Mouse (Mus musculus) heart, postnatal 10 days (tissue): ENCODE results near the gene Camkmt. TPM values are rescaled to one million over a fixed set of nuclear protein-coding genes. Genes with fewer than 3 reads are reported as not detected.

ENCODE experiments used
- DNase-seq, 2 experiments: peaks; one replicate each; pipeline ENCODE4 v3.0.0; 2021
- intact Hi-C: fragments of 180-260 bp; cut with DNase I; formaldehyde crosslinking; loops from one replicate; pipeline ENCODE4 v1.15.1; 2025
- total RNA-seq, 2 experiments: library from RNA; stranded (reverse); gene quantifications; 2 replicates each; pipeline ENCODE4 v1.2.3; 2021

Camkmt gene
- total RNA-seq, 2 experiments from 2014 or later, result 3.7 to 4.4 TPM

DNA sequence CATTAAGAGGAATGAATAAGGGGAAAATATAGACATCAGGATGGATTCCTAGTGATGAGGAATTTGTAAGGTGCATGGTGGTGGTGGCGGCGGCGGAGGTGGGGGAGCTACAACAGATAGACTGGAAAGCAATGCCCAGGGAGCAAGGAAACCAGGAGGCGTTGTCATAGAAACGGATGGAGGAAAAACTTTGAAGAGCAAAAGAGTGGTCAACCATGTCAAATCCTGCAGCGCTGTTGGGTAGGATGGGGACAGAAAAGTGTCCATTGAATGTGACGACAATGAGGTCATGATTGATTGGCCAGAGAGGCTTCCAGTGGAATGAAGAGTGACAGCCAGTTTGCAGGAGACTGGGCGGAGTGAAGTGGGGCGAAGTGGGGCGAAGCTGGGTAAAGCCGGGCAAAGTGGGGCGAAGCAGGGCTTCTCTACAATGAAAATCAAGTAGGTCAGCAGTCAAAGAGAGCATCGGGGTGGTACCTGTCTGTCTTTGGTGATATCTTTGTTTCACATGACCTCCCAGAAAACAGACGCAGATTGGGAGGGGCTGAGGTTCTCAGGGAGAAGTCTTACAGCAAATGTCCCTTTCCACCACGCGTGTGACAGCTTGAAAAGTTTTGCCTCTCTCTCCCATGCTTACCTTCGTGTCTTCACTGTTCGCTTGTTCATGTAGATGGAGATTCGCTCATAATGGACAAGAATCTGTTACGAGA is 181.3 kb downstream of the Camkmt start:
- intact Hi-C loops, result no loop called here

DNA sequence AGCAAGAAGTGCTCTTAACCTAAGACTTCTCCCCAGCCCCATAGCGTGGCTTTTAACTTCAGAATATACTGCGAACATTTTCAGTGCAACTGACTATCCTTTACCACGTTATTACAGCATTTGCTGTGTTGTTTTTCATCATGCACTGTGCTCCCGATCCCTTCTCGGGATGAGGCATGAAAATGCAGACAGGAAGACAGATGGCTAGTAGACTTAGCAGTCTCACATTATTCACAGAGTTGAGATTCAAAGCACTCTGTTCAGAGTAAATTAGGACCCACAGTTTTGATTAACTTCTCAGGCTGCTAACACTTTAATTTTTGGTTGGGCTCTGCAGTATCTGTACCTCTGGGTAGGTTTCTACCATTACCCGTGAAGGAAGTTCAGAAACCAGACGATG is 189.4 kb downstream of the Camkmt start:
- intact Hi-C loops, result no loop called here
- no peak for DNase-seq

More for the DNA sequence above, 181.3 kb downstream of the Camkmt start:
- no peak for DNase-seq

DNA sequence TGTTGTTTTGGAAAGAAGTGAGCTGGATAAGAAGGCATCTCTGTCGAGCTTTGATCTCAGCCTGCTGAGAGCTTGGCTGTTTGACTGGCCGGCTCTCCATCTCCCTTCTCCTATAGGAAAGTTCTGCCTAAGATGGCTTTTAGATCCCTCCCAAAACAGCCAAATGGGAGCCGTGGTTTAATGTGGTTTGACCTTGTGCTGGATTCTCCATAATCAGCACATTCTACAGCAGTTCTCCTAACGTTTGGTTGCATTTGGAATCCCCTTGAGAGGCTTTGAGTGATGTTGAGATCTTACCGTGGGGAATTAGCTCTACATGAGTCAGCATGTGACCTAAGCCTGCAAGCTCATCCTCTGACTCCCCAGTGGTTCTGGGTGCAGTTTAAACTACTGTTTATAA is 192.1 kb downstream of the Camkmt start:
- intact Hi-C loops, result no loop called here
- no peak for DNase-seq

DNA sequence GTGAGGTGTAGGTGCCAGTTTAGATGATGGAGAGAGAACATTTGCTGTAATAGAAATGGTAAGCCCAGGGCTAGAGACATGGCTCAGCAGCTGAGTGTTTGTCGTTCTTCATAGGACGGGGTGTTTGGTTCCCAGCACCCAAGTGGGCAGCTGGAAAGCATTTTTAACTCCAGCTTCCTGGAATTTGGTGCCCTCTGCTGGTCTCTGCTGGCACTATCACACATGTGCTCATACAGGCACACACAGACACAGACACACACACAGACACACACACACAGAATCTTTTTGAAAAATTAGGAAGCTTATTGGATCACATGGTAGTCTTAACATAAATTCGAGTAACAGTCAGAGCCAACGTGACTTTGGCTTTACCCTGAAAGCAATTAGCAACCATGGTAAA is 200.8 kb downstream of the Camkmt start:
- intact Hi-C loops, result no loop called here
- DNase-seq, result no peak

DNA sequence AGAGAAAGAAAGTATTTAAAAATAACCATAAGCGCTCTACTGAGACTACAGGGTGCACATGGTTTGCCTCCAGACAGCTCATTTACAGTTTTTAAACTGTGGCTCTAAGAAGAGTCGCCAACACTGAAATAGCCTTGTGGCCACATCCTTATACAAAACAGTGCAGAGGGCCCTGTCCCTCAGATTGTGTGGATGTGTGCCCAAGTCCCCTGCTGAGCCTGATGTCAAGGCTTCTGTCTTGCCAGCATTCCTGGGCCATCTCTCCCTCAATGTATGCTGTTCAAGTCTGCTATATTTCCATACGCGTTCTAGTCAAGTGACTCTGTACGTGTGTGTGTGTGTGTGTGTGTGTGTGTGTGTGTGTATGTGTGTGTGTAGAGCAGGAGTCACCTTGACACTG is 201.2 kb downstream of the Camkmt start:
- no peak for DNase-seq
- intact Hi-C loops, result no loop called here

DNA sequence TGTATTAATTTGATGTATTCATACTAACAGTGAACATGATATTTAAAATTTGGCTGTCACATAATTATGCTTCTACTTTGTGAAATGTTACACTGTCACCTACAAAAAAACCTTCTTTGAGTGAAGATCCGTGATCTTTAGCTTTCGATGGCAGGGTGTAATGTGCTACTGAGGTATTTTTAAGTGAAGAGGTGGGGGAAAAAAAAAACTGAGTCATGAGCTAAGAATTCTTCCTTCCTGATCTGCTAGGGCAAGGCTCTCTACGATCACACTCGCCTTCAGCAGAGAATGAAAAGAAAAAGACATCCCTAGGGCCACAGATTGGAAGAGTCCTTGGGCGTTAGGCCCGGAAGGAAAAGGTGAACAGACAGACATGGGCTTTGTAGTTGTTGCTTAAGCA is 201.9 kb downstream of the Camkmt start:
- DNase-seq, result no peak
- intact Hi-C loops, result no loop called here

DNA sequence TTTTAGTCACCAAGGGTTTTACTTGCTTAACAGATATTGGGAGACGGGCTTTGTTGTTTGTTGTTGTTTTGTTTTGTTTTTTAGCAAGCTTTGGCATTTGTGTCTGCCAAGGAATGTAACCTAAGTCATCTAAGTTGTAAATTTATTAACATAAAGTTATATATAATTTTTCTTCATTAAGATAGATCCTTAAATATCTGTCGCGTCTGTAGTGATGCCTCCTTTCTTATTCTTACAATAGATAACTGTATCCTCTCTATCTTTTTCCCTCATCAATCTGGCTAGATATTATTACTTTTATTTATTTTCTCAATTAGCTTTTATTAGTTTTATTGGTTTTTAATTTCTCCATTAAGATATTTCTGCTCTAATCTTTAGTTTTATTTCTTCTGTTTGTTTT is 213.3 kb downstream of the Camkmt start:
- intact Hi-C loops, result no loop called here
- DNase-seq, result no peak

DNA sequence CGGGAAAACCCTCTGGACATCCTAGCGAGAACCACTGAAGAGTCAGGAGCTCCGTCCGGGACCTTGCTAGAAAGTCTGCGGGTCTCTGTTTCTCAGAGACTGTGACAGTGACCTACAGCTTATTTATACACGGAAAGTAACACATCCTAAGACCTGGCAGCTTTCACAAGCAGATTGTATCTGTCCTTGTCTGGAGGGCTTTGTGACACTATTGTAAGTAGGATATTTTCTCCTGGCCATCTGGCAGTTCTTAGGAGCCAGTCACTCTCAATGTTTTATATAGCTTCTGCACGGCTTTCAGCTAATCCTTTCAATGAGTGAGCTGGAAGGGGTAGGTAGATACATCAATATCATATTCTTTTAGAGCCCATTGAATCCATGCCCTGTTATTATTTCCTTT is 218.2 kb downstream of the Camkmt start:
- intact Hi-C loops, result no loop called here
- DNase-seq, result no peak

DNA sequence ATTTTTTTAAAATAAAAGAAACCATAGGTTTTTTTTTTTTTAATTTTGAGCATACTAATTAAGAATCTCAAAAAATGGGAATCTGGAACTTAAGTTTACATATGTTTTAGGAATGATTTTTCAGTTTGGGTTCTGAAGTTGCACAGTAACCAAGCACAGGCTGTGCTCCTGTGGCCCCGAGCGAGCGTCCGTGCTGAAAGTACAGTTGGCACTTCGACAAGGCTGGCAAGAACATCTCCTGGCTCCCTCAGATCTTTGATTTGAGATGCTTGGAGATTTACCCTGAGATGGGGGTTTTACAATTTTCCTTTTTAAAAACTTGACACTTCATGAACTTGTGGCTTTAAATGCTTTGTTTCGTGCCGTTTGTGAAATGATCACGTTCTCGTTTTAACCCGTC is 218.7 kb downstream of the Camkmt start:
- no peak for DNase-seq
- intact Hi-C loops, result no loop called here

DNA sequence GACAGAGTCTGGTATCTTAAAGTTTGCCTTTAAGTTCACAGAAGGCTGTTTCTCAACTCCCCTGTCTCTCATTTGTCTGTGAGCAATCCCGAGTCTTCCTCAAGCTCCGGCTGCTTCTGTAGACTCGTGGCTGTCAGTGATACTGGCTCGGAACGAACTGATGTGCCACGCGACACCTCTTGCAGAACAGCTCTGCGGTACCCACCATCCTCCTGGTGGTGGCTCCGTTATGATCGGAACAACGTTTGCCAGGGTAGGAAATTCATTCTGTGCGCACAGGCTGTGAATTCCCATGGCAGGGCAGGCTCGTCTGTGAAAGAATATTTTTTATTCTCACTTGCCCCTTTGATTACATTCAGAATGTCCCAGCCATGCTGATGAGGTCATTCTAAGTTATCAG is 221.0 kb downstream of the Camkmt start:
- no peak for DNase-seq
- intact Hi-C loops, result no loop called here

DNA sequence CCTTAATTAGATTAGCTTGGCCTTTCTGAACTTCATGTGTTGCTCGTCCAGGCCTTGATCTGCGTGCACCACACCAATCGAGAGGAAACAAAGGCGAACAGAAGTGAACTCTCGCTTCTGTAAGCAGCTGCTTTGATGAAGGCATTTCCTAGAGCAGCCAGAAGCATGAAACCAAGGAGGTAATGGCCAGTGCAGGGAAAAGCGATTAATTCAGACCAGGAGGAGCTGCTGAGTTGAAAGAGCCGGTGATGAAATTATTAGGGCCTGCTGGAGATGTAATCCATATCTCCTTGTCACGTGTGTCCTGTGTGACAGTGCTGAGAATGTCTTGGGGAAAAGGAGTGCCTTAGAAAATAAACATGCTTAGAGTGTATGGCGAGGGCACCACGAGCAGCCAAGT is 228.0 kb downstream of the Camkmt start:
- intact Hi-C loops, result no loop called here
- DNase-seq, result no peak

DNA sequence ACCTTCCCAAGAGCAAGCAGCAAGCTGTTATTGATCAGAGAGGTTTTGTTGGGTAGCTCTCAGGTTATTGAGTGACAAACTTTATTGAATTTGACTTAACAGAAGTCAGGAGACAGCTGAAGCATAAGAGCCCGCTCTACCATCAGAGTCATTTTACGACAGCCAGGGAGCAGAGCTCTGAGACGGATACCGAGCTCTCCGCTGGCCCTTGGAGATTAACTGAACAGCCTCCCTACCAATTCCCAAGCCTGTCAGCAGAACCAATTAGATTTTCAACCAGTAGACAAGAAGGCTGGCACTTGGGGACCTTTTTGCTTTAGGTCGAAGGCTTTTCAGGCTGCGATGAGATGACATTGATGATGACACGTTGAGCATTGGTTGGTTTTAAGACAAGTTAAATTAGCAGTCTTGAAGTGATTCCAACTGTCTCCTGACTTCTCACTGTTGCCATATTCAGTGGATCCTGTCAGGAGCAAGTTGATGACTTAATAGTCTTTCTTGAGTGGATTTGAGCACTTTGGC is 229.5 kb downstream of the Camkmt start:
- no peak for DNase-seq

DNA sequence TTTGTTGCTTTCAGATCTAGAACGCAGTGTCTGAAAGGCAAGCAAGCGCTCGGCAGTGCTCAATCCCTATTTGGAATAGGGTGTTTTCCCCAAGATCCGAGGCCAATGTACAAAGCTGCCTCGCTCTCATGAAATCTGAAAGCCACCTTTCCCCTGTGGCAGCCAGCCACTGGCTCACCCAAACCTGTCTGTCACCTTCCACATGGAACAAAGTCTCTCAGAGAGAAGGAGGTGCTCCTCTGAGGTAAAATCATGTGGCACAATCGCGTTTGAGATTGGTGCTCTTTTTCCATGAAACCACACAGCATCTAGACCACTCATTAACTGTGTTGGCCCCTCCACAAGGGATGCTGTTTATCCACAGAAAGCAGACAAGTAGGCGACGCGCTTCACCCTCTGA is 238.5 kb downstream of the Camkmt start:
- DNase-seq, result no peak
- intact Hi-C loops, result no loop called here

More for the DNA sequence above, 229.5 kb downstream of the Camkmt start:
- intact Hi-C loops, result no loop called here

DNA sequence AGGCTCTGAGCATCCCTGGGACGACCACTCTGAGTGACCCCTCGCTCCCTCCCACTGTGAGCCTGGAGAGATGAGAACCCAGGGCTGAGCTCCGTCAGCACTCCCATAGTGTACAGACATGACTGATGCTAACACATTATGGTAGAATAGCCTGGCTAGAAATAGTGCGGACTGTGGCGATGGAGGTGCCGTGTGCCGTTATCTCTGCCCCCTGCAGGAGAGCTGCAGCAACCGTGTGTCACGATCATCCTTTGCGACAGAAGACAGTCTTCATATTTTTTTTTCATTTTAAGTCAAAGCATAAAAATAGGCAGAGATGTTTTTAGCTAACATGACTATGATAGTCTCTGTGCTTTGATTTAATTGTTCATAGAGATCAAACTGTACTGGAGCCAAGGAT is 245.1 kb downstream of the Camkmt start:
- DNase-seq, result no peak
- intact Hi-C loops, result no loop called here

DNA sequence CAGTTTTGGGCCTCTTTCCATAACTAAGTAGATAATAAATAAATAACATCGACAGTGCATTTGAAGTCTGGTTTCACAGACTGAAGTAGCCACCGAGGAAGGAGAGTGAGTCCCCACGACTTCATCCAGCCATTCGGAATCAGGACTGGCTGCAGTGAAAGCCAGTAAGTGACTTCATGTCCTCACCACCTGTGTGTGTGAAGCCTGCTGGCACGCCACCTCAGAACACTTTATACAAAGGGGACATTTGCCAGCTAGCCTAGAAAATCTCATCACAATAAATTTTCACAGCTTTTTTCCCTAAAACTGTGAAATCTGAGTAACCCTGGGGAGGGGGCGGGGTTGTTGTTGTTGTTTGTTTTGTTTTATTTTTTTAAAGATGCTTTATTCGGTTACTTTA is 247.3 kb downstream of the Camkmt start:
- no peak for DNase-seq
- intact Hi-C loops, result no loop called here

DNA sequence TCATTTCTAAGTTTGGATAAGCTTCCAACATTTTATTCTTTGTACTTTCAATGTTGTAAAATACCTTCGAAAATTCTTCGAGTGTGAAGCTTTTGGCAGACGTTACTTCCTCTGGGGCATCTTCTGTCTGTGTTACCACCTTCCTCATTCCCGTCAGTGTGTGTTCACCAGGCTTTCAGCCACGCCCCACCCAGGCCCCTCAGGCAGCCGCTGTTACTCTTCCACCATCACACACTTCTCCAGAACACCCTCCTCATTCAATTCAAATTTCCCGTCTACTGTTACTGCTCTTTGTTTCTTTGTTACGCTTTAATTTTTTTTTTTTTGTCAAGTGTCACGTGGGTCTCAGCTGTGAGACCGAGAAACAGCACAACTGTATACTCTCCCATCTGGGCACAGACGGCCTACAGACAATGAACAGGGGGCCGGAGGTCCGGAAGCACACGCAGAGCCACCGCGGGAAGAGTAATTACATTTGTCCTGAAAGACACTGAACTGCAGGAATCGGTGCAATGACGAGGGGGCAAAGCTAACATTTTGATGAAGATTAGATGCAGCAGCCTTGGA is 250.9 kb downstream of the Camkmt start:
- DNase-seq, result no peak
- intact Hi-C loops, result no loop called here

DNA sequence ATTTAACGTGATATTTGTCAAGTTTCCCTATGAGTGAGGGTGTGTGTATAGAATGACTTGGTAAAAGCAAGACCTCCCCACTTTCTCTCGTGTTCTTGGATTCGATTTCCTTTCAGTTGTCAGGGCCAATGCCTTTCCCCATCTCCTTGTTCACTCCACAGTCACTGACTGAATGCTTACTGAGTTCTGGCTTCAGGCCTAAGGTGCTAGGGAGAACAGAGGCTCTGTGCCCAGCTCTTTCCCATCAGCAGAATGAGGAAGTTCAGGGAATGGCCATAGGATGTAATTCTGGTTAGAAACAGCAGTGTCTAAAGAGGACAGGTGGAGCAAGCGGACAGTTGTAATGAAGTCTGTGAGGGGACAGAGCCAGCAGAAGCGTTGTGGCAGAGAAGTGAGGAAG is 252.1 kb downstream of the Camkmt start:
- DNase-seq, result no peak
- intact Hi-C loops, result no loop called here

DNA sequence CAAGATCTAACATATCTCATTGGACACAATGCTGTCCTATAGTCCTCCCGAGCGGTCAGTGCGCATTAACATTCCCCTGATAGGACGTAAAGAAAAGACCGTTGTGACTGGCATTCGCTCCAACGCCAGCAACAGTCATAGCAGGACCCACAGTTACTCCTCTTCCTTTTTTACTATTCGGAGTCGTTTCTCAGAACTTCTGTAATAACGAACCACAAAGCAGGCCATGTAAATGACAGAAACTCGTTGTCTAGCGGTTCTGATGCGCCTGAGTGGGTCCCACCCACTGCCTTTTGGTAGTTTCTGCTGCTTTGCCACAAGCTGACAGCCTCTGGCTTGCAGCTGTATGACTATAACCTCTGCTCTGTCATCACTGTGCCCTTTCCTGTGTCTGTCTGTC is 253.1 kb downstream of the Camkmt start:
- intact Hi-C loops, result no loop called here
- DNase-seq, result no peak

DNA sequence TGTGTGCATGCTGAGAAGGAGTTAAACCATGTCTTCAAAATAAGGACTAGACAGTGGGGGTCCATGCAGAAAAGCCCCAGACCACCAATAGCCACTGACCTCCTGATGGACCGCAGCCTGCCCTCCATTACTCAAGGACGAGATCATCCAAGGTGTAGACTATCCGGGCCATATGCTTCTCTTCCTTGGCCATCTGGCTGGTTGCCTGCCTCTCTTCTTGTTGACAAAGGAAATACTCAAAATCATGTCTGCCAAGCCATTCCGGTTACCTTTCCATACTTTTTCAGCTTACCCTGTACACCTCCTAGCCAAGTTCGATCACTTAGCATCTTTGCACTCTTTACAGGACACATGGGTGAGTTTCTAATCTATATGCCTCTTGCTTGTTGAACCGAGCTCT is 256.3 kb downstream of the Camkmt start:
- intact Hi-C loops, result no loop called here
- DNase-seq, result no peak

DNA sequence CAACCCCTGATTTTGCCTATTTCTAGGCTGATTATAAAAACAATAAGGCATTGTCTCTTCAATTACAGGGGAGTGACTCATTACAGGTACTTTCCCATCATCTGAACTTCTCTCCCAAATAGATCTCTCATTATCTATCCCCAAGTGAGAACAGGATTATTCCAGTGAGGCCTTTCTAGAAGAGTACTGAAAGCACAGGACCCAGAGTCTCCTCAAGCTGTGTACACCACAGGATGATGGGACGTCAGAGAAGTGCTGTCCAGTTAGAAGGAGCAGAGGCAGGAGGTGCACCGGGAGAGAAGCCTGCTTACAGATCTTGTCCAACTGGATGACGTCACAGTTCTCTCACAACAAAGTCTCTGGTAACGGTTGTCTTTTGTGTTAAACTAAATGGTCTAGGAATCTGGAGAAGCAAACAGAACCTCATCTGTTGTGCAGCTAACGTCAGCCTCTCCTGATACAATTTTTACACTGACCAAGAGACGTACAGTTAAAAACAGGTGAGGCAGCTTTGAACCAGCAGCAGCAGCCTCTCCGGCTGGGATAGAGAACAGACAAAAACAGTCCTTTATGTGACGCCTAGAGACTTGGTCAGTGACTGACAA is 259.1 kb downstream of the Camkmt start:
- intact Hi-C loops, result no loop called here
- no peak for DNase-seq

DNA sequence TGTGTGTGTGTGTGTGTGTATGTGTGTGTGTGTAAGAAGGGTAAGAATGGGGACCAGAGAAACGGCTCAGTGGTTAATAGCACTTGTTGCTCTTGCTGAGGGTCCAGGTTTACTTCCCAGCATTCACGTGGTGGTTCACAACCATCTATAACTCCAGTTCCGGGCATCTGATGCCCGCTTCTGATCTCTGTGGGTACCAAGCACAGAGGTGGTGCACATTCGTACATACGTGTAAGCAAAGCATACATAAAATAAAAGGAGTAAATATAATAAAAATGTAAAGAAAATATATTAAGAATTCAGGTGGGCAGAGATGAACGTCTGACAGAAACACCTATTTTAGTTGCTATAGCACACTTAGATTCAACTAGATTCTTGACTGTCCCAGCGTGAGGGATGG is 260.9 kb downstream of the Camkmt start:
- DNase-seq, result no peak
- intact Hi-C loops, result no loop called here

DNA sequence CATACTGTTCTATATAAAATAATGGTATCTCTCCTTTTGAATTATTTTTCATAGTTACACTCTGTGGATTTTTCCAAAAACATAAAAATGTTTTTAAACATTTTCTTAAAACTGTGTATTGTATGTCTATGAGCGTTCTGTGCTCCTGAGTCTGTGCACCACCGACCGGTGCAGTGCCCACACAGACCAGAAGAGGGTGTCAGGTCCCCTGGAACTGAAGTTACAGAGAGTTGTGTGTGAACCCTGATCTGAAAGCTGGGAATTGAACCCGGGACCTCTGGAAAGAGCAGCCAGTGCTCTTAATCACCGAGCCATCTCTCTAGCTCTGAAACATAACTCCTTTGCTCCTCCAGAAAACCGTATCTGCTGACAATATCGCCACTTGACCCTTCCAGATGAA is 262.4 kb downstream of the Camkmt start:
- intact Hi-C loops, result no loop called here
- DNase-seq, result no peak
